Mouse (Mus musculus): Measurements from ENCODE around the gene CN725425.

The CN725425 gene

GRCm38 (mm10) chr15:91199256-91199905 lies at the start of gene CN725425:
Gene CN725425 (plus strand): TSS chr15:91199494.
- DNase-seq (ENCODE audit: extremely low read depth, insufficient read length, low spot score) = peak; percentile 11

GRCm38 (mm10) chr15:91152592-91152991 lies 46.7 kb upstream of the CN725425 start:
- DNase-seq (ENCODE audit: extremely low read depth, insufficient read length, low spot score) = peak; percentile 18

DNA sequence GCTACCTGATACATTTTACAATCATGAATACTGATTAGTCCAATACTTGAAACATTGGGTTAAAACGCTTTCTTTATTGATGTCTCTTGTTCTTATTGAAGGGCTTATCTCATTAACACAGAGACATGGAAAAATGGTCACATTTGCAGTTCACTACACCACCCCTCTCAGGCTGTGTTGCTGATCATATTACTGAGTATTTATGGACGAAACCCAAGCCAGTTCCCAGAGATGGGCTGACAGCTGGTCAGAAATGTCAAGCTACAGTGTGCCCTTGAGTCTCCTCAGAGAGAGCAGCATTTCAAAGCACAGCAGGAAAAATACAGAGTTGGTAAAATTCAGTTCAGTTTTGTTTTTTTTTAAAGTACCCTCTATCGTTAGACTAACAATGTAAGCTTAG lies 46.0 kb upstream of the CN725425 start:
- no peak for DNase-seq (ENCODE audit: extremely low read depth, insufficient read length, low spot score)

- no peak for DNase-seq (ENCODE audit: extremely low read depth, insufficient read length, low spot score)
Observed at GRCm38 (mm10) chr15:91161153-91161552, 38.1 kb upstream of the CN725425 start.

GRCm38 (mm10) chr15:91163454-91163853 lies 35.8 kb upstream of the CN725425 start:
- DNase-seq (ENCODE audit: extremely low read depth, insufficient read length, low spot score) = no peak

GRCm38 (mm10) chr15:91165021-91165420 lies 34.3 kb upstream of the CN725425 start:
- no peak for DNase-seq (ENCODE audit: extremely low read depth, insufficient read length, low spot score)

DNA sequence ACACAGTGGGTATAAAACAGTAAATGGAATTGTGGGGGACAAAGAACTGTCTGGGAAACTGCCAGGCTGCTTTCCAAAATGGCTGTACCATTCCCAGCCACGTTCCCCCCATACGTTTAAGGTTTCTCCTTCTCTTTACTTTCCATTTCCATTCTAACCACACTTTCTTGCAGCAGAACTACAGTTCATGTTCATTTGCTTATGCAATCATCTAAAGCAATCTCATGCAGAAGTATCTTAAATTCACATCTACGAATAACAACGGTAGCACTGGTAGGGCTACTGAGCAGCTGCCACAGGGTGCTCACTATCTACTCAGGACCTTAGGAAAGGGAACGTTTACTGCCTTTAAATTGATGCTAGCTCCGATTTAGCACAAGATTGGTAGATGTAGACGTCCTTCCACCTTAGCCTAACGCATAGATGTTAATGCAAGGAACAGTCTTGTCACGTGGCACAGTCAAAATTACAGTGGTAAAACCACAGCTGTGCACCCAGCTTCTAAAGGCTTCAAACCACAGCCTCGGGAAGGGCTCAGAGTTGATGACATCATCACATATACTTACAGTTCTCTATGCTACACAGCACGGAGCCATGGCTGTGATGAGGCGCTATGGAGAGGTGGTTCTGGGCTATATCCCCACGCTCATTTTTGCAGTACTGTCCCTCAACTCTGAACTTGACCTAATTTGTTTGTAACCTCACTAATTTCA lies 31.3 kb upstream of the CN725425 start:
- no peak for DNase-seq (ENCODE audit: extremely low read depth, insufficient read length, low spot score)

- no peak for DNase-seq (ENCODE audit: extremely low read depth, insufficient read length, low spot score)
Observed at GRCm38 (mm10) chr15:91170602-91171328, 28.5 kb upstream of the CN725425 start.

DNA sequence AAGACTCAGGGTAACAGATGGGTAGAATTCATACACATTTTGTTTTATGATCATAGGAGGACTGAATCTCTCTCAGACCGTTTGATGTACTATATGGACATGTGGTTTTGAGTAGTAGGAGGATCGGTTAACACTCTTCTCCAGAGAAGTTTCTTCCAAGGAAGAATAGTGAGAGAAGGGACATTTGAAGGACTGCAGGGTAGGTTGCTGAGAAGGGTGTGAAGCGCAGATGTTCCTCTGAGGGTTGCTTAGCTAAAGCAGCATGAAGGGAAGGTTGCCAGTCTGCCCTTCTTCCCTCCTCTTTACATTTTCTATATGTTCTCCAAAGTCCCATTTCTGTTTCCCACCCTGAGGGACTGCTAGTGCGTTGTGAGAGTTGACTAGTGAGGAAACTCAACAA lies 28.0 kb upstream of the CN725425 start:
- no peak for DNase-seq (ENCODE audit: extremely low read depth, insufficient read length, low spot score)

DNA sequence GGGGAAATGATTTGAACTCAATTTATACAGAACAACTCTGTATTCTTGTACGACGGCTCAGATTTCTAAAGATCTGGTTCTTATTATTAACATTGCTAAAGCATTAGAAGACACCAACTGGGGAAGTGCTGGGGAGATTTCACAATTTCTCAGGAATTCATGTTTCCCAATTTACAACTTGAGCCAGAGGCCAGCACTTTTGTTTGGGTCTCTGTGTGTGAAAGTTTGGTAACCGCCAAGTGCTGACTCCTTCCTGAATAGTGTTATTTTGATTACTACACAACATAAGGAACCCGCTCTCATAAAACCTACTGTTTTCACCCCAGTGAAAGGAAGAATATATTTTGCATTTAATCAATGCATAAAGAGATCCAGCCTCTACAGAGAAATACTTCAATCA lies 27.1 kb upstream of the CN725425 start:
- no peak for DNase-seq (ENCODE audit: extremely low read depth, insufficient read length, low spot score)

GRCm38 (mm10) chr15:91178656-91179314 lies 20.5 kb upstream of the CN725425 start:
- DNase-seq (ENCODE audit: extremely low read depth, insufficient read length, low spot score) = no peak

DNA sequence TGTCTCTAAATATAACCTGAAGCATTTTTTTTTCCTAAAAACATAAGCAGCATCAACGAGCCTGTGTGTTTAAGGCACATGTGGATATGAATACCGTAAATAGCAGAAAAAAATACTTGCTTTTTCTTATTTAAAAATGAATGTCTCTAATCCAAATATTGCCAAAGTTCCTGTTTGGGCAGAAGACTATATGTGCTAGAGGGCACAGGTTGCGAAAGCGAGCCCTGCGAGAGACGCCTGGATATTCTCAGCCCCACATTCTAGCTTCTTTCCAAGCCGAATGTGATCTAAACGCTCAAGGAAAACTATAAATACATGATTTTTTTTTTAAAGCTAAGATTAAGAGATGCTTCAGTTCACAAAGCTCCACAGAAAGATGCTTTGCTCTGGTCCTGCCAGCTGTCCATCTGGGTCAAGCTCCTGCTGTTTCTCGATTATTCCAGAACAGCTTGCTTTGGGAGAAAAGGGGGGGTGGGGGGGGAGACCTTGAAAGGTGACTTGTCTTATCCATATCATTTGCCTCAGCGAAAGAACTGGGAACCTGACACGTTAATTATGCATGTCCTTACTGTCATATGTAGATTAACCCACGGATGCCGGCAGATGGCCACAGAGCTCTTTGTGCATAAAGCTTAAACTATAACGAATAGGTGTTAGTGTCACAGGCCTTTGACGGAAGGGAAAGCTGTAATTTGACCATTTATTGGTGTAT lies 19.2 kb upstream of the CN725425 start:
- DNase-seq (ENCODE audit: extremely low read depth, insufficient read length, low spot score) = no peak

DNA sequence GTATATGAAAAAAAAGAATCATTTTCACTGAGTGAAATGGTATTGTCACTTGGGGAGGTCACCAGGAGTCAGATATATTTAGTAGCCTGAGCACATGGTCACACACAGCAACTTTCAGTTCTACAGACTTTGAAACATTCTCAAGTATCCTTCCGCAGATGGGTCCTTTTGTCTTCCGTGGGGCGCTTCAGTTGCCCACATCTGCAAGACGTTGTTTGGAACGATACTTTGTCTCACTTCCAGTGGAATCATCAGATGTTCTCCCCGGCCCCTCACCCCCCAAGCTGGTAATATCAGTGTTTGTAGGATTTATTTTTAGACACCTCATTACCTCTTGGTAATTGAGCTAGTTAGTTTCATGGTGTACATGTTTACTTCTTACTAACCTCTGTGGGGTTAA lies 12.9 kb upstream of the CN725425 start:
- no peak for DNase-seq (ENCODE audit: extremely low read depth, insufficient read length, low spot score)

- DNase-seq (ENCODE audit: extremely low read depth, insufficient read length, low spot score) = no peak
Observed at GRCm38 (mm10) chr15:91190026-91190425, 9.3 kb upstream of the CN725425 start.

GRCm38 (mm10) chr15:91190519-91191207 lies 8.6 kb upstream of the CN725425 start:
- DNase-seq (ENCODE audit: extremely low read depth, insufficient read length, low spot score) = no peak

GRCm38 (mm10) chr15:91191412-91192222 lies 7.7 kb upstream of the CN725425 start, which contains the start of gene Abcd2:
Gene Abcd2 (minus strand): TSS chr15:91191799.
- peak; percentile 6 for DNase-seq (ENCODE audit: extremely low read depth, insufficient read length, low spot score)

DNA sequence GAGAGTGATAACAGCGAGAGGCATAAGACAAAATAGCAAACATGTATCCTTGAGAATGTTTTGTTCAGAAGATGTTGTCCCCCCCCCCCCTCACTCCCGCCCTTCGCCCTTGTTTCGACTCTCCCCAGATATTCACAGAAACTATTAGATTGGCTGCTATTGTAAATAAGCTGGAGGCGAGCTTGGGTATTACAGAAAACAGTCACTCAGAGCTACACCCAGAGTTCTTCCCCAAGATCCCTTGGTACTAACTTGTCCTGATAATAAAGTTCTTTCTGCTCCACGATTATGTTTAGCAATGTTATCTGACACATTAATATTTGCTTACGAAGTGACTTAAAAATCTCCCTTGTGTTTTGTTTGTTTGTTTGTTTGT lies 7.1 kb upstream of the CN725425 start:
- DNase-seq (ENCODE audit: extremely low read depth, insufficient read length, low spot score) = no peak

- DNase-seq (ENCODE audit: extremely low read depth, insufficient read length, low spot score) = no peak
Observed at GRCm38 (mm10) chr15:91200833-91201232, 1.5 kb downstream of the CN725425 start.

GRCm38 (mm10) chr15:91202486-91202885 lies 3.2 kb downstream of the CN725425 start:
- DNase-seq (ENCODE audit: extremely low read depth, insufficient read length, low spot score) = no peak
